Mouse (Mus musculus): ENCODE data around the gene Cracr2b.

DNA sequence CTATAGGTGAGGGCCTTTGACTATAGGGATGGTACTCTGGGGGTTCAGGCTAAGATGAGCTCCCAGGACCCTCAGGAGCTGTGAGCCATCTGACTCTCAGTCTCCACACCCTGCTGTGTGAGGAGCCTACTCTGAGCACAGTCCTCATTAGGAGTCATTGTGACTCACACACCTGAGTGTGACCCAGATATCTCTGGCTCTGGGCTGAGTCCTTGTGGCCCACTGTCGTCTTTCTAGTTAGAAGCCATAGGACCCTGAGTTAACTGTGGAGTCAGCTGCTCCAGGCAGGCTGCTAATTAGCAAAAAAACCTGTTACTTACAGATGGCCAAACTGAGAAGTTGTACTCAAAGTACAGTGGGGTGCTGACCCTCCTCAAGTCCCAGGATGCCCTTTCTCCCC, 32.8 kb downstream of the Cracr2b start:
- TF ChIP-seq CHD1 (IDR thresholded peaks at IDR 0.05; ENCODE audit: low read depth, low read length) (no peak), CTCF (IDR thresholded peaks at IDR 0.05 in 2 of 3, conservative IDR thresholded peaks at IDR 0.05 in 1 of 3; ENCODE audit: control insufficient read depth in 1 of 3, insufficient read depth in 1 of 3, low read depth in 2 of 3, low read length in 3 of 3, poor library complexity in 1 of 3, severe bottlenecking in 1 of 3) (no peak), MEF2A (IDR thresholded peaks at IDR 0.05; ENCODE audit: extremely low read depth, insufficient replicate concordance, low read depth, low read length, poor library complexity, severe bottlenecking) (no peak), EP300 (IDR thresholded peaks at IDR 0.05; ENCODE audit: low read depth in 1 of 2, low read length in 2 of 2) (no peak), JUND (IDR thresholded peaks at IDR 0.05; ENCODE audit: low read depth, low read length) (no peak), CHD2 (IDR thresholded peaks at IDR 0.05; ENCODE audit: low read length) (no peak), HCFC1 (IDR thresholded peaks at IDR 0.05; ENCODE audit: low read depth, low read length) (no peak), ZNF384 (IDR thresholded peaks at IDR 0.05; ENCODE audit: low read depth, low read length) (no peak), NRF1 (IDR thresholded peaks at IDR 0.05; ENCODE audit: insufficient read depth, low read depth, low read length, poor library complexity, severe bottlenecking) (no peak), USF1 (IDR thresholded peaks at IDR 0.05; ENCODE audit: low read depth, low read length) (no peak), KAT2A (conservative IDR thresholded peaks at IDR 0.05; ENCODE audit: low read depth, low read length) (no peak), ZMIZ1 (IDR thresholded peaks at IDR 0.05; ENCODE audit: low read depth, low read length) (no peak), POLR2A (IDR thresholded peaks at IDR 0.05; ENCODE audit: control insufficient read depth in 1 of 2, insufficient read depth in 1 of 2, low read depth in 1 of 2, low read length in 2 of 2, poor library complexity in 1 of 2) (no peak), BHLHE40 (IDR thresholded peaks at IDR 0.05; ENCODE audit: borderline replicate concordance, low read depth, low read length) (no peak)
